Mouse (Mus musculus) testis, adult 2 months (tissue): ENCODE data around the gene Duox1.

Experiments
- CTCF ChIP-seq: fragments of 200-500 bp; IDR thresholded peaks from 2 replicates; pipeline ENCODE4 v1.5.1; 2012; ENCODE audit warnings: low read depth, mild to moderate bottlenecking, inconsistent platforms, low read length, moderate library complexity; ENCODE audit not compliant: control insufficient read depth, insufficient read depth, insufficient replicate concordance
- POLR2A ChIP-seq: fragments of 200-500 bp; IDR thresholded peaks from 2 replicates; pipeline ENCODE4 v1.6.1; 2012; ENCODE audit warnings: low read depth, mild to moderate bottlenecking, inconsistent platforms, low read length, moderate library complexity; ENCODE audit not compliant: control insufficient read depth

GRCm38 (mm10) chr2:122364352-122364944 is 49.0 kb downstream of the Duox1 start:
- TF ChIP-seq CTCF (no peak), POLR2A (no peak)
